Mouse (Mus musculus) midbrain, embryonic 10.5 days (tissue): ENCODE measurements around the gene Sh3rf3. TPM values are rescaled to one million over a fixed set of nuclear protein-coding genes. Genes with fewer than 3 reads are reported as not detected.

Source experiments
- DNase-seq: peaks from one replicate; pipeline ENCODE4 v3.0.0-alpha.2; 2017; ENCODE audit warnings: low spot score
- H3K27ac ChIP-seq: fragments of 300-500 bp; sonication (generic); replicated peaks from 2 replicates; pipeline ENCODE4 v1.5.1; 2016; ENCODE audit warnings: mild to moderate bottlenecking
- H3K27me3 ChIP-seq: fragments of 300-500 bp; sonication (generic); 2 replicates; pipeline ENCODE4 v1.6.1; 2016; ENCODE audit warnings: low read depth, mild to moderate bottlenecking; ENCODE audit not compliant: poor library complexity, severe bottlenecking
- H3K36me3 ChIP-seq: fragments of 300-500 bp; sonication (generic); 2 replicates; pipeline ENCODE4 v1.6.1; 2016; ENCODE audit warnings: mild to moderate bottlenecking, moderate library complexity
- H3K4me1 ChIP-seq: fragments of 300-500 bp; sonication (generic); 2 replicates; pipeline ENCODE4 v1.6.1; 2016
- H3K4me3 ChIP-seq: fragments of 300-500 bp; sonication (generic); 2 replicates; pipeline ENCODE4 v1.5.1; 2016; ENCODE audit warnings: mild to moderate bottlenecking, moderate library complexity
- H3K9me3 ChIP-seq: fragments of 300-500 bp; sonication (generic); replicated peaks from 2 replicates; pipeline ENCODE4 v1.6.1; 2016; ENCODE audit warnings: mild to moderate bottlenecking
- WGBS: fragments of 180-500 bp; shearing (Covaris S2); methylation state at CpG from one replicate; pipeline ENCODE4 v1.1.7; 2016; 5-methylcytosine and 5-hydroxymethylcytosine counted together
- polyA plus RNA-seq: library from polyadenylated mRNA; unstranded; fragments of >200 nt; fragmentation: Nextera tagmentation; extraction: Ambion mirVana; gene quantifications from 2 replicates; pipeline ENCODE4 v1.2.1, GENCODE M21; 2016

Gene Sh3rf3
- polyA plus RNA-seq, 1 experiment from 2014 or later: 0.83 TPM

DNA sequence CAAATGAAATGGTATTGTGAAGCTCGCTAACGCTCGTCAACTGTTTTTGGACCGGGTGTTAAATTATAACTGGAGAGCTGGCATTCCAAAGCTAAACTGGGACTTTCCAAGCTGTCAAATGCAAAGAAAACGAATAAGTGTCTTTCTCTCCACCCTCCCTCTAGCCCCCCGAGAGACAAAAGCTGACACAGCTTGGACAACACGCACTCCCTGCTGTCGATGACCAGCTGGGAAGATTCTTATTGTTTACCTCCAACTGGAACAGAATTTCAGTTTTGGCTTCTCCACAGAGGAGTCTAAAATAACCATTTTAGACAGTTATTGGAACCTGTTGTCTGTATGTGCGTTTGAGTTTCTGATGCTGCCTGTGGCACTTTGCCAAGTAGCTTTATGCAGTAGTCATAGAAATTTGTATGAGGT lies 123.3 kb downstream of the Sh3rf3 start:
- Histone ChIP-seq H3K36me3 (no peaks in the 10 kb centered on the region), H3K9me3 (no peaks in the 10 kb centered on the region), H3K27me3 (no peaks in the 10 kb centered on the region), H3K4me1 (peaks cover 9% of the 10 kb centered on the region), H3K27ac (no peak overlapping the region), H3K4me3 (no peak overlapping the region)
- WGBS: 88% methylated on average over 9 of the region's 9 CpGs
- no peak for DNase-seq

DNA sequence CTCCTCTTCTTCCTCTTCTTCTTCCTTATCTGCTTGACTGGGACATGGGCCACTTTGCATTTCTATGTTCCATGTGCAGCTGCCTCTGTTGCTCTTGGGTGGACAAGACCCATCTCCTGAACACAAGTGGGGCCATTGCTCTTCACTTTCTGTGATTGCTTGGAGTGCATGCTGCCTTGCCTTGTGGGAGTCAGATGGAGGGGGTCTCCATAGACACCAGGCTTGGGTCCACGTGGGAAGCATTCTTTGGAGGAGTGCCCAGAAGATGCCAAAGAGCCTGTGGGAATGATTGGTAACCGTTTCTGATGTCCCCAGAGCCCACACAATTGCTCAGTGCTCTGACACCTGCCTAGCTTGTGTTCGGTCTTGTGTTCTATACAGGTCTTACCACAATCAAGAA lies 124.4 kb downstream of the Sh3rf3 start:
- Histone ChIP-seq H3K4me3 (no peak overlapping the region), H3K27ac (no peak overlapping the region), H3K4me1 (peaks cover 2% of the 10 kb centered on the region), H3K9me3 (no peaks in the 10 kb centered on the region), H3K36me3 (no peaks in the 10 kb centered on the region), H3K27me3 (no peaks in the 10 kb centered on the region)
- DNase-seq: no peak
- 79% methylated on average over 3 of the region's 3 CpGs for WGBS

DNA sequence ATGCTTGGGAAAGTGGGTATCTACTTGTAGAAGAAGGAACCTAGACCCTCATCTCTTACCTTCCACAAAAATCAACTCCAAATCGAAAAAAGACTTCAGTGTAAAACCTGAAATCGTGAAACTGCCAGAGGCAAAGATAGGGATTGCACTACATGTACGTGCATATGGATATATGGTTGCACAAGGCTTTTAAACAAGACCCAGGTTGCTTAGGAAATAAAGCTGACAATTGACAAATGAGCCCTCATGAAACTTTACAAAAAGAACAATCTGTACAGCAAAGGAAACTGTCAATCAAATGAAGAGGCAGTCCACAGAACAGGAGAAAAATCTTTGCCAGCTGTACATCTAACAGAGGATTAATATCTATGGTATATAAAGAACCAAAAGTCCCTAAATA lies 129.7 kb downstream of the Sh3rf3 start:
- H3K27me3 ChIP-seq: no peaks in the 10 kb centered on the region
- H3K9me3 ChIP-seq: no peaks in the 10 kb centered on the region
- no peak overlapping the region for H3K4me3 ChIP-seq
- 93% methylated on average over 3 of the region's 3 CpGs for WGBS
- H3K36me3 ChIP-seq: no peaks in the 10 kb centered on the region
- H3K4me1 ChIP-seq: no peaks in the 10 kb centered on the region
- no peak for DNase-seq
- no peak overlapping the region for H3K27ac ChIP-seq

DNA sequence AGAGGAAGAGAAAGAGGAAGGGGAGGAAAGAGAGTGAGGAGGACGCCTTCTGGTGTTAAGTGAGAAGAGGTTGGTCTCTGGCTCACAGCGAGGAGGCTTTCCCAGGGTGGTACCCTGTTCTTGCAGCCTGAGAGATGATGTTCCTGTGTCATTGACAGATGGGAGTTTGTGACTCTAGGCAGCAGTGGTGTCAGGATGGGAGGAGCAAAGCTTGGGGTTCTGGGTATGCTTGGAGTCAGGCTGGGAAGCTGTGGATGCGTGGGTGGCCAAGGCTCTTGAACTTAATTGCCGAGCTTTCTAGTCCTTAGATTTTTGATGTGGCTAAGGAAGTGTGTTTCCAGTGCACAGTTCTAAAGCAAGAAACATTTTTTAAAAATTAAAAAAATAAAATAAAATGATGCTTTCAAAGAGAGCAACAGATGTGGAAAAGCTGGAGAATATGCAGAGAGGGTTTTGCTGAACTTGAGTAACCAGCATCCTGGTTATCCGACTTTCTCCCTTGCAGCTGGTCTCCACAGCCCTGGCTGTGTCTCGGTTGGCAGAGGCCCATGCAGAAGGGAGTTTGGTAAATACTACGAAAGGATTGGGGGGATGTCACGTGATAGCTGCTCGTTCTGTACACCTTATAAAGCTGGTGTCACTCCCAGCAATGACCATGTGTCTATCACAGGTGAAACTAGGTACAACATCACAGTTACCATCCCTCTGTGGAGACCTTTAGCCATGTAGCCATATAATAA lies 130.7 kb downstream of the Sh3rf3 start:
- Histone ChIP-seq H3K36me3 (no peaks in the 10 kb centered on the region), H3K4me3 (no peak overlapping the region), H3K27ac (no peak overlapping the region), H3K9me3 (no peaks in the 10 kb centered on the region), H3K4me1 (peaks cover 3% of the 10 kb centered on the region; the same call in 1 of the 2 replicates), H3K27me3 (no peaks in the 10 kb centered on the region)
- 85% methylated on average over 9 of the region's 9 CpGs for WGBS
- no peak for DNase-seq

DNA sequence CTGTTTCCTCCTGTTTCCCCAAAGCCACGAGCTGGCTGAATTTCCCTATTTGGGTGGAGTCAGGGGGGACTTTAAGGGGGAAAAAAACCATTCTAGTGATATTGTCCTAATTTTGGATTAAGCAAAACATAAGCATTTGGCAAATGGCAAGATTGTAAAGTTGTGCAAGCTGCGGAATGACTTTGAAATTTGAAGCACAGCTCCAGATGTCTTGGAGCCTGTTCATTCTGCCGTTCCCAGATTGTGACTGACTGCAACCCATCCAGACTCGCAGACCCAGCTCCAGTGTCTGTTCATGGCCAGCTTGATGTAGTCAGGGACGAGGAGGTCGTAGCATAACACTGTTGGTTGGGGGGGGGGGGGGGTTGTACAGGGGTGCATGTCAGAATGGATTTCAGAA lies 131.8 kb downstream of the Sh3rf3 start:
- no peak overlapping the region for H3K4me3 ChIP-seq
- no peaks in the 10 kb centered on the region for H3K36me3 ChIP-seq
- DNase-seq: no peak
- WGBS: 88% methylated on average over 6 of the region's 6 CpGs
- peaks cover 14% of the 10 kb centered on the region for H3K4me1 ChIP-seq
- H3K27ac ChIP-seq: no peak overlapping the region
- H3K27me3 ChIP-seq: no peaks in the 10 kb centered on the region
- no peaks in the 10 kb centered on the region for H3K9me3 ChIP-seq

DNA sequence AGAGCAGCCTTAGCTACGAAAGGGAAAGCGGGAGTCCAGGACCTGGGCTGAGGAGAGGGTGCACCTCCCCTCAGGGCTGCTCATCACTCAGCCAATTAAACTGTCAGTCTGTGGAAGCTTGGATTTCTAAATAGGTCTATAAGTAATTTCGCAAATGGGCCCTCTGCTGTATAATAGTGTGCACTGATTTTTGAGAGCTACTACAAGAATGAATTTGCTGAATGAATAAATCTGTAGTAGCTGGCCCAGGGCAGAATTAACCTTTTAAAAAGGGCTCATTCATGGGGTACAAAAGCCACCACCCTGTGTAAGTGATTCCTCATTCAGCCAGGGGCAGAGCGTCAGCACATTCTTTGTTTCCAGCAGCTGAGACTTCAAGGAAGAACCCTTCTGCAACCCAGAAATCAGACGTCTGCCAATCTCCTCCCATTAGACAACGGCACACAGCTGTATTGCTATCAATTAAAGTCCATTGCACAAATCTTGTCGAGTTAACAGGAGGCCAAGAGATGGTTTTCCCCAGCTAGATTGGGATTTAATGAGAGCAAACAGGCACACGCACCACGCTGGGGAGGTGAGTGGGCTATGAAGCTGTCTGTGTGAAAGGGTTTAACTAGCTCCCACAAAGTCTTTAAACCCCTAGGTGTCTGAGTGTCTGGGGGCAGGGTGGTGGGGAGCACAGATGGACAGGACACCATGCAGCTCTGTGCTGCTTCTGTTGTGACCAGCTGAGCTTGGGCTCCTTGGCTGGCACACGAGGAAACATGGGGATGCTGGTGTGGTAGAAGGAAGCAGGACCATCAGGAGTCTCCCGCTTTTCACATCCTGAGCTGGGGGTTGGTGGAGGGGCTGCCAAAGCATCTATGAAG lies 136.8 kb downstream of the Sh3rf3 start:
- 36% methylated on average over 11 of the region's 11 CpGs for WGBS
- Histone ChIP-seq H3K4me1 (peaks cover 21% of the 10 kb centered on the region), H3K9me3 (no peaks in the 10 kb centered on the region), H3K36me3 (no peaks in the 10 kb centered on the region), H3K4me3 (no peak overlapping the region), H3K27ac (peak overlapping the region; percentile 58), H3K27me3 (peaks cover 5% of the 10 kb centered on the region; the same call in 1 of the 2 replicates)
- DNase-seq: no peak

DNA sequence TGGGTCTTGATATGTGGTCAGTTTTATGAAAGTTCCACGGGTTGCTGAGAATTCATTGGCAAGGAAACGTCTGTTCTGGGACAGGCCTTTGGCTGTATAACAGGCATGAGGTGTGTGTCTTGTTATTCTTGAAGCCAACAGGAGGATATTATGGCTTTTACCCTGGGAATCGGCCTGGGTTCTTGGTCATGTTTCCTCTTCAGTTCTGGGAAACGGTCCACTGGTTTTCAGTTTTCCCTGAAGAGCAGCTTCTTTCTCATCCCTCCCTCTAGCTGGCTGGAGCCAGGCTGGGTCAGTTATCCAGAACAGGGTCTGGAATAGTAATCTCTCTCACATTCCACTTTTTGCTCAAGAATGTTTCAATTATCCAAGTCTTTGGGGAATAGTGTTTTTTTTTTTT lies 147.0 kb downstream of the Sh3rf3 start:
- no peak overlapping the region for H3K4me3 ChIP-seq
- 82% methylated on average over 4 of the region's 4 CpGs for whole genome bisulfite sequencing
- no peaks in the 10 kb centered on the region for H3K36me3 ChIP-seq
- no peak overlapping the region for H3K27ac ChIP-seq
- no peaks in the 10 kb centered on the region for H3K27me3 ChIP-seq
- DNase-seq: no peak
- H3K9me3 ChIP-seq: no peaks in the 10 kb centered on the region
- no peaks in the 10 kb centered on the region for H3K4me1 ChIP-seq

DNA sequence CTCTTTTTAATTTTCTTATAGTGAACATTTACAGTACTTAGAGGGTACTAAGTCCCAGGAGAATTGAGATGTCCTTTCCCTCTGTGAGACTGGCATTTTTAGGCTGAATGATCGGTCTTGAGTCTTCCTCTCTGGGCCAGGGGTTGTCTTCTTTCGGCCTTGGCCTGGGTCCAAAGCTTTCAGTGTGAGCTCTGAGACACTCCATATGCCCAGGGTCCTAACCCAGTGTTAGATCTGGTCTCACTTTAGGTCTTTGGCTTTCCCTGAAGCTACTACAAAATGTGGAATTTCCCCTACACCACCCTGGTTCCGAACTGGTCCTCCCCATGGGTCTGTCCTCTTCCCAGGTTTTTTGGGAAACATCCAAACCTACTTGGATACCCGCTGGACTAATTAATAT lies 155.1 kb downstream of the Sh3rf3 start:
- no peaks in the 10 kb centered on the region for H3K9me3 ChIP-seq
- H3K27ac ChIP-seq: no peak overlapping the region
- no peaks in the 10 kb centered on the region for H3K27me3 ChIP-seq
- H3K4me3 ChIP-seq: no peak overlapping the region
- no peaks in the 10 kb centered on the region for H3K4me1 ChIP-seq
- 89% methylated on average over 4 of the region's 4 CpGs for WGBS
- no peaks in the 10 kb centered on the region for H3K36me3 ChIP-seq
- DNase-seq: no peak

DNA sequence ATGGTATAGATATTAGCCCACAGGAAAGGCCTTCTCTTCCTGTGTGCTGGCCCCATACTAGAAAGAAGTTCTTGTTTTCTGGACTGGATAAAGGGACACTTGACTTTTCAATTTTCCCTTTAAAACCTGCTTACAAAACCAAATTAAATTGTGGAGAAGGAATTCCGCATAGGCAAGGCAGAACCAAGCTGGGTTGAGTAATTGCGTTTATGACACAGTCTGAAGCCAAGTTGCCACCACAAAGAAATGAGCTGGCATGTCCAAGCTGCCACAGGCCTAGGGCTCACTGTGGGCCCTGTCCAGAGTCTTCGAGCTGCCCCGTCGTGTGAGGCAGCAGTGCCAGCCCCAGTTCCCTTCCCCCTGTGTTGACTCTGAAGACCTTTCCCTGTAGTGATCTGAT lies 156.2 kb downstream of the Sh3rf3 start:
- Histone ChIP-seq H3K4me1 (no peaks in the 10 kb centered on the region), H3K4me3 (no peak overlapping the region), H3K27ac (no peak overlapping the region), H3K9me3 (no peaks in the 10 kb centered on the region), H3K36me3 (no peaks in the 10 kb centered on the region), H3K27me3 (no peaks in the 10 kb centered on the region)
- WGBS: 91% methylated on average over 5 of the region's 5 CpGs
- DNase-seq: no peak

DNA sequence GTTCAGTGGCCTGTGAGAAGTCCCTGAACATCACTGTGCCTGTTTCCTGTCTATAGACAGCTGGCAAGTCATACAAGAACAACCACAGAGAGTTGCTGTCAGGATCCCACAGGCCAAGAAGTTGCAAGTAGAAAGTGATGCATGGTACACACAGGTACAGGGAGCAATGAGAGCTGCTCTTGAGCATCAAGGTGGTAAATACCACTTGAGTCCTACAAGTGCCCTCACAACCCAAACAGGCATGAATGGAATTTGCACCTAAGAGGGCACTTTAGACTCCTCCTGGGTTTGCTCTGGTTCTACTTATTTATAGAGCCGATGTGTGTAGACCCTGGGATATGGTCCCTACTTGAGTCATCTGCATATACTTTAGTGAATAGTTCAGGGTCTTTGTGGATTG lies 159.0 kb downstream of the Sh3rf3 start:
- H3K36me3 ChIP-seq: no peaks in the 10 kb centered on the region
- H3K27ac ChIP-seq: no peak overlapping the region
- DNase-seq: no peak
- no peaks in the 10 kb centered on the region for H3K27me3 ChIP-seq
- no peaks in the 10 kb centered on the region for H3K4me1 ChIP-seq
- no peaks in the 10 kb centered on the region for H3K9me3 ChIP-seq
- 92% methylated on average over 1 of the region's 1 CpGs for WGBS
- no peak overlapping the region for H3K4me3 ChIP-seq

DNA sequence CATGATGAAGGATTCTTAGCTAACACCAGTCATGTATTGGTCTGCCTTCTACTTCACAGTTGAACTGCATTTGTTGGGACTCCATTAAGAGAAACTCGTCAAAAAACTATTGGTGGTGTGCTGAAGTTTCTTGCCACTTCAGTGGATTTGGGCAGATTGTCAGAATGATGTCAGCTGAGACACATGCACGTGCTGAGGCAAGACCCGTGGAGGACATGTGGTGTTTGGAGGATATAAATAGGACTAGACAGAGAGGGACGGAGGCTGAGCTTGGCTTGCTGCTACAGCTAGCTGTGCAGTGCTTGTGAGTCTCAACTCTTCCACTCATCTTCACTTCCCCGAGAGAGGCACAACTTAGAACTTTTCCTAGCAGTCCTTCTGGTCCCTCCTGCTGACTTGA lies 161.0 kb downstream of the Sh3rf3 start:
- Histone ChIP-seq H3K36me3 (no peaks in the 10 kb centered on the region), H3K27me3 (no peaks in the 10 kb centered on the region), H3K27ac (no peak overlapping the region), H3K4me1 (no peaks in the 10 kb centered on the region), H3K9me3 (no peaks in the 10 kb centered on the region), H3K4me3 (no peak overlapping the region)
- 89% methylated on average over 5 of the region's 5 CpGs for WGBS
- DNase-seq: no peak

DNA sequence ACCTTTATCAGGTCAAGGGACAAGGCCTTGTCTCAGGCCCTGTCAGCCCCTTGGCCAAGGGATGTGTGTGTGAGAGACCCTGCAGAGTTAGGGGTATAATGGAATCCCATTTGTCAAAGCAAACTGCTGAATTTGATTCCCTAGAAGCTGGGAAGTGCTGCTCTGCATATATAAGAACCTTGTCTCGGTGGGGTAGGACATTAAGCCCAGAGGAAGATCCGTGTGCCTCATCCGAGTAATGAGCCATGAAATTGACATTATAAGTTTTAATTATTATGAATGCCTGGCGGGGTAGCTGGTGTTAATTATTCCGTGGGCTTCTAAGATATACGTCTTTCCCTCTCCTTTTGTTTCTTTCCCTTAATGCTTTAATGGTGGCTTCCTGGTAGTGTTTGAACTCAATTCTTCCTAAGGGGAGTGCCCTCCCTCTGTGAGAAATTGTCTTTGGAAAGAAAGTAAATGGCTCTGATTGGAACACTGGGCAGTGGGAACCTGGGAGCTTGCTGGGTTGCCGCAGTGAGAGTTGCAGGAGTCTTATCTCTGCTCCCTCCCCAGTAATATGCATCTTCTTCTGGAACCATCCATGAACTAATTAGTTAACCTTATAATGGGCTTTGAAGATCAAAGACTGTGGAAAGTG lies 166.3 kb downstream of the Sh3rf3 start:
- DNase-seq: no peak
- no peak overlapping the region for H3K4me3 ChIP-seq
- no peak overlapping the region for H3K27ac ChIP-seq
- H3K36me3 ChIP-seq: no peaks in the 10 kb centered on the region
- H3K27me3 ChIP-seq: no peaks in the 10 kb centered on the region
- 51% methylated on average over 7 of the region's 7 CpGs for WGBS
- 0 out of 2 replicates have a peak, but pooled peaks cover 3% of the 10 kb centered on the region for H3K4me1 ChIP-seq
- H3K9me3 ChIP-seq: no peaks in the 10 kb centered on the region
